Mouse (Mus musculus) spleen, postnatal 4 days (tissue): ENCODE results near the gene Samd13.

Source experiments
- DNase-seq, 2 experiments: peaks; one replicate each; pipeline ENCODE4 v3.0.0; 2022; ENCODE audit warnings: low spot score in 2 of 2

Samd13 gene

GRCm38 (mm10) chr3:146671121-146671520 is 14.3 kb downstream of the Samd13 start:
- DNase-seq = no peak

GRCm38 (mm10) chr3:146661907-146662306 is 23.5 kb downstream of the Samd13 start:
- DNase-seq = no peak

GRCm38 (mm10) chr3:146661001-146661400 is 24.4 kb downstream of the Samd13 start:
- no peak for DNase-seq

- DNase-seq = no peak
These were observed 26.1 kb downstream of the Samd13 start for GRCm38 (mm10) chr3:146659321-146659720.

GRCm38 (mm10) chr3:146658061-146658639 is 27.2 kb downstream of the Samd13 start:
- no peak for DNase-seq

GRCm38 (mm10) chr3:146657433-146657832 is 28.0 kb downstream of the Samd13 start:
- DNase-seq = no peak

GRCm38 (mm10) chr3:146655111-146655577 is 30.2 kb downstream of the Samd13 start:
- no peak for DNase-seq

- DNase-seq = peak in 1 of 2 experiments; percentile 15
These were observed 31.7 kb downstream of the Samd13 start for GRCm38 (mm10) chr3:146653692-146654091.

GRCm38 (mm10) chr3:146652431-146652830 is 33.0 kb downstream of the Samd13 start:
- no peak for DNase-seq

GRCm38 (mm10) chr3:146651217-146651616 is 34.2 kb downstream of the Samd13 start, which contains the start of gene 4930503B20Rik:
4930503B20Rik (minus strand) TSS chr3:146651317.
- no peak for DNase-seq

GRCm38 (mm10) chr3:146650716-146651115 is 34.7 kb downstream of the Samd13 start:
- DNase-seq = no peak

- DNase-seq = no peak
These were observed 36.0 kb downstream of the Samd13 start for GRCm38 (mm10) chr3:146649311-146649894.

GRCm38 (mm10) chr3:146641818-146642427 is 43.5 kb downstream of the Samd13 start:
- no peak for DNase-seq

GRCm38 (mm10) chr3:146632506-146632905 is 52.9 kb downstream of the Samd13 start:
- no peak for DNase-seq

GRCm38 (mm10) chr3:146628227-146628982 is 57.0 kb downstream of the Samd13 start:
- DNase-seq = no peak

- no peak for DNase-seq
These were observed 59.6 kb downstream of the Samd13 start for GRCm38 (mm10) chr3:146625766-146626165.

GRCm38 (mm10) chr3:146621966-146622365 is 63.4 kb downstream of the Samd13 start:
- DNase-seq = no peak

- no peak for DNase-seq
These were observed 64.7 kb downstream of the Samd13 start for GRCm38 (mm10) chr3:146620555-146621249.

- DNase-seq = no peak
These were observed 65.3 kb downstream of the Samd13 start for GRCm38 (mm10) chr3:146620101-146620500.

- DNase-seq = no peak
These were observed 67.0 kb downstream of the Samd13 start for GRCm38 (mm10) chr3:146618357-146618756.

GRCm38 (mm10) chr3:146617946-146618345 is 67.4 kb downstream of the Samd13 start:
- no peak for DNase-seq
